Mouse (Mus musculus) testis, adult 10 weeks (tissue): ENCODE data around the gene Timm29. TPM values are rescaled to one million over a fixed set of nuclear protein-coding genes. Genes with fewer than 3 reads are reported as not detected.

Experiments
- polyA plus RNA-seq: library from polyadenylated mRNA; stranded (reverse); fragments of 350-450 nt; fragmentation: Illumina TruSeq; extraction: RNeasy Lipid Tissue Mini Kit (QIAGEN cat#74804); gene quantifications from one replicate; pipeline ENCODE4 v1.2.3, GENCODE M21; 2014; ENCODE audit warnings: low read depth, low replicate concordance

Timm29 gene
- 20.8 TPM for polyA plus RNA-seq

GRCm38 (mm10) chr9:21592703-21593121, at the start of gene Timm29, which contains the start of gene Yipf2:
TSS of gene Timm29 (plus strand) at chr9:21592722.
TSS of gene Yipf2 (minus strand) at chr9:21592828.

DNA sequence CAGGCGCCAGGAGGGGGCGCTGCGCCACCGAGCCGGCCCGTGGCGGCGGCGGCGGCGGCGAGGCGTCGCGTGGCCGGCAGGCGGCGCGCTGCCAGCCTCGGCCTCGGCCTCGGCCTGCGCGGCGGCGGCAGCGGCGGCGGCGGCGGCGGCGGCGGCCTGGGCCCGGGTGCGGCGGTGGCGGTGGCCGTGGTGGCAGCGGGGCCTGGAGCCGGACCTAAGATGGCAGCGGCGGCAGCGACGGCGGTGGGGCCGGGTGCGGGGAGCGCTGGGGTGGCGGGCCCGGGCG, 45.8 kb upstream of the Timm29 start, which contains the start of gene Carm1:
Gene Carm1 (plus strand): TSS at position 106 of the 286 bp plus-strand sequence.

GRCm38 (mm10) chr9:21615617-21616231, 23.2 kb downstream of the Timm29 start, which contains the start of gene Smarca4:
TSS of gene Smarca4 (plus strand) at chr9:21616169.

Other genes with a start within 250 kb of the Timm29 start
- 61.2 TPM for gene Ilf3, start 224.9 kb upstream of the Timm29 start, polyA plus RNA-seq
- not detected for gene Qtrt1, start 180.9 kb upstream of the Timm29 start, polyA plus RNA-seq
- 42.4 TPM for gene Dnm2, start 167.8 kb upstream of the Timm29 start, polyA plus RNA-seq
- gene Tmed1, start 82.5 kb upstream of the Timm29 start, polyA plus RNA-seq = 1.9 TPM
- 0.36 TPM for gene AB124611, start 66.5 kb upstream of the Timm29 start, polyA plus RNA-seq
- 11.9 TPM for gene Carm1, start 45.8 kb upstream of the Timm29 start, polyA plus RNA-seq
- gene Yipf2, start 106 bp downstream of the Timm29 start, polyA plus RNA-seq = 6.5 TPM
- gene Smarca4, start 23.4 kb downstream of the Timm29 start, polyA plus RNA-seq = 8.3 TPM
- gene Ldlr, start 130.8 kb downstream of the Timm29 start, polyA plus RNA-seq = 1.1 TPM
- 4.0 TPM for gene Spc24, start 167.6 kb downstream of the Timm29 start, polyA plus RNA-seq
- 2.3 TPM for gene Kank2, start 206.0 kb downstream of the Timm29 start, polyA plus RNA-seq
- gene Angptl8, start 242.8 kb downstream of the Timm29 start, polyA plus RNA-seq = not detected